Mouse (Mus musculus) midbrain, embryonic 13.5 days (tissue): Measurements from ENCODE around the gene Aen. TPM values are rescaled to one million over a fixed set of nuclear protein-coding genes. Genes with fewer than 3 reads are reported as not detected.

Experiments used
- ATAC-seq: fragments of 200-750 bp; cut with Nextera tagmentation; 2 replicates; pipeline ENCODE4 v1.8.0; 2017; ENCODE audit warnings: mild to moderate bottlenecking, moderate TSS enrichment, moderate library complexity
- H3K27ac ChIP-seq: fragments of 300-500 bp; sonication (generic); 2 replicates; pipeline ENCODE4 v1.5.1; 2015; ENCODE audit warnings: inconsistent platforms, mild to moderate bottlenecking, moderate library complexity
- H3K27me3 ChIP-seq: fragments of 300-500 bp; sonication (generic); 2 replicates; pipeline ENCODE4 v1.6.1; 2015; ENCODE audit warnings: mild to moderate bottlenecking, inconsistent platforms
- H3K36me3 ChIP-seq: fragments of 300-500 bp; sonication (generic); 2 replicates; pipeline ENCODE4 v1.6.1; 2015; ENCODE audit warnings: mild to moderate bottlenecking, inconsistent platforms
- H3K4me1 ChIP-seq: fragments of 300-500 bp; sonication (generic); replicated peaks from 2 replicates; pipeline ENCODE4 v1.6.1; 2015; ENCODE audit warnings: inconsistent platforms
- H3K4me2 ChIP-seq: fragments of 300-500 bp; sonication (generic); replicated peaks from 2 replicates; pipeline ENCODE4 v1.6.1; 2015; ENCODE audit warnings: moderate library complexity, mild to moderate bottlenecking, inconsistent platforms
- H3K4me3 ChIP-seq: fragments of 300-500 bp; sonication (generic); replicated peaks from 2 replicates; pipeline ENCODE4 v1.5.1; 2015; ENCODE audit warnings: mild to moderate bottlenecking, inconsistent platforms
- H3K9ac ChIP-seq: fragments of 300-500 bp; sonication (generic); replicated peaks from 2 replicates; pipeline ENCODE4 v1.6.1; 2015; ENCODE audit warnings: mild to moderate bottlenecking, inconsistent platforms
- H3K9me3 ChIP-seq: fragments of 300-500 bp; sonication (generic); 2 replicates; pipeline ENCODE4 v1.6.1; 2016; ENCODE audit warnings: mild to moderate bottlenecking, inconsistent platforms
- WGBS: fragments of 180-500 bp; shearing (Covaris S2); methylation state at CpG from one replicate; pipeline ENCODE4 v1.1.7; 2015; 5-methylcytosine and 5-hydroxymethylcytosine counted together
- polyA plus RNA-seq: library from polyadenylated mRNA; unstranded; fragments of >200 nt; fragmentation: Nextera tagmentation; extraction: Ambion mirVana; gene quantifications from 2 replicates; pipeline ENCODE4 v1.2.1, GENCODE M21; 2015

Aen gene
- polyA plus RNA-seq, 1 experiment from 2014 or later = 49.9 TPM

GRCm38 (mm10) chr7:78881607-78882468, 13.8 kb upstream of the Aen start:
- no peaks in the 10 kb centered on the region for H3K36me3 ChIP-seq
- 4% methylated on average over 16 of the region's 16 CpGs for WGBS
- peak overlapping the region; percentile 77 for H3K4me2 ChIP-seq
- H3K4me1 ChIP-seq = peaks cover 46% of the 10 kb centered on the region
- no peaks in the 10 kb centered on the region for H3K9me3 ChIP-seq
- no peaks in the 10 kb centered on the region for H3K27me3 ChIP-seq
- peak overlapping the region; percentile 87 for H3K9ac ChIP-seq
- H3K4me3 ChIP-seq = peak overlapping the region; percentile 73
- peak overlapping the region; percentile 92 for H3K27ac ChIP-seq
- ATAC-seq = no peak

GRCm38 (mm10) chr7:78882469-78882837, 13.2 kb upstream of the Aen start:
- no peaks in the 10 kb centered on the region for H3K36me3 ChIP-seq
- peak; percentile 77 for ATAC-seq
- no peaks in the 10 kb centered on the region for H3K9me3 ChIP-seq
- peak overlapping the region; percentile 77 for H3K4me2 ChIP-seq
- H3K4me1 ChIP-seq = peaks cover 53% of the 10 kb centered on the region
- peak overlapping the region; percentile 92 for H3K27ac ChIP-seq
- H3K9ac ChIP-seq = peak overlapping the region; percentile 87
- under 1% methylated on average over 22 of the region's 23 CpGs for WGBS
- H3K4me3 ChIP-seq = peak overlapping the region; percentile 73
- H3K27me3 ChIP-seq = no peaks in the 10 kb centered on the region

- Histone ChIP-seq H3K9me3 (no peaks in the 10 kb centered on the region), H3K36me3 (no peaks in the 10 kb centered on the region), H3K4me1 (peaks cover 60% of the 10 kb centered on the region), H3K27me3 (no peaks in the 10 kb centered on the region), H3K9ac (peak overlapping the region; percentile 87), H3K4me2 (peak overlapping the region; percentile 77), H3K4me3 (peak overlapping the region; percentile 73), H3K27ac (peak overlapping the region; percentile 92)
- ATAC-seq = no peak
- under 1% methylated on average over 34 of the region's 34 CpGs for WGBS
Observed at GRCm38 (mm10) chr7:78883016-78883725, 12.5 kb upstream of the Aen start.

GRCm38 (mm10) chr7:78883726-78884060, 12.0 kb upstream of the Aen start:
- H3K4me1 ChIP-seq = peaks cover 65% of the 10 kb centered on the region
- H3K9ac ChIP-seq = peak overlapping the region; percentile 87
- peak overlapping the region; percentile 73 for H3K4me3 ChIP-seq
- 4% methylated on average over 8 of the region's 8 CpGs for WGBS
- no peak for ATAC-seq
- peaks cover 2% of the 10 kb centered on the region; the same call in 1 of the 2 replicates for H3K36me3 ChIP-seq
- peak overlapping the region; percentile 77 for H3K4me2 ChIP-seq
- H3K27me3 ChIP-seq = no peaks in the 10 kb centered on the region
- no peaks in the 10 kb centered on the region for H3K9me3 ChIP-seq
- peak overlapping the region; percentile 92 for H3K27ac ChIP-seq

- Histone ChIP-seq H3K4me1 (peaks cover 66% of the 10 kb centered on the region), H3K4me3 (peak overlapping the region; percentile 73), H3K27me3 (no peaks in the 10 kb centered on the region), H3K9ac (peak overlapping the region; percentile 70), H3K9me3 (no peaks in the 10 kb centered on the region), H3K27ac (peak overlapping the region; percentile 87), H3K36me3 (peaks cover 2% of the 10 kb centered on the region; the same call in 1 of the 2 replicates), H3K4me2 (peak overlapping the region; percentile 77)
- WGBS = 2% methylated on average over 6 of the region's 6 CpGs
- peak; percentile 51 for ATAC-seq
Observed at GRCm38 (mm10) chr7:78884139-78884538, 11.5 kb upstream of the Aen start.

- H3K9me3 ChIP-seq = no peaks in the 10 kb centered on the region
- peak overlapping the region; percentile 42 for H3K9ac ChIP-seq
- no peak for ATAC-seq
- H3K4me3 ChIP-seq = peak overlapping the region; percentile 73
- peaks cover 2% of the 10 kb centered on the region; the same call in 1 of the 2 replicates for H3K36me3 ChIP-seq
- peak overlapping the region; percentile 77 for H3K4me2 ChIP-seq
- peaks cover 9% of the 10 kb centered on the region; the same call in 1 of the 2 replicates for H3K27me3 ChIP-seq
- peaks cover 67% of the 10 kb centered on the region for H3K4me1 ChIP-seq
- peak overlapping the region; percentile 87 for H3K27ac ChIP-seq
- WGBS = 66% methylated on average over 5 of the region's 5 CpGs
Observed at GRCm38 (mm10) chr7:78885404-78885803, 10.2 kb upstream of the Aen start.

GRCm38 (mm10) chr7:78886496-78886895, 9.2 kb upstream of the Aen start:
- Histone ChIP-seq H3K4me2 (peak overlapping the region; percentile 77), H3K9me3 (no peaks in the 10 kb centered on the region), H3K27me3 (peaks cover 9% of the 10 kb centered on the region; the same call in 1 of the 2 replicates), H3K4me3 (peak overlapping the region; percentile 20), H3K4me1 (peaks cover 60% of the 10 kb centered on the region), H3K36me3 (peaks cover 2% of the 10 kb centered on the region; the same call in 1 of the 2 replicates), H3K27ac (peak overlapping the region; percentile 87), H3K9ac (peak overlapping the region; percentile 42)
- 12% methylated on average over 4 of the region's 4 CpGs for WGBS
- no peak for ATAC-seq

GRCm38 (mm10) chr7:78887431-78887842, 8.2 kb upstream of the Aen start:
- Histone ChIP-seq H3K9ac (peak overlapping the region; percentile 42), H3K4me1 (peaks cover 55% of the 10 kb centered on the region), H3K36me3 (peaks cover 2% of the 10 kb centered on the region; the same call in 1 of the 2 replicates), H3K4me3 (peak overlapping the region; percentile 20), H3K27me3 (peaks cover 9% of the 10 kb centered on the region; the same call in 1 of the 2 replicates), H3K9me3 (no peaks in the 10 kb centered on the region), H3K4me2 (peak overlapping the region; percentile 77), H3K27ac (peak overlapping the region; percentile 87)
- peak; percentile 24 for ATAC-seq
- 44% methylated on average over 9 of the region's 9 CpGs for WGBS

- peaks cover 2% of the 10 kb centered on the region; the same call in 1 of the 2 replicates for H3K36me3 ChIP-seq
- no peak overlapping the region for H3K4me3 ChIP-seq
- WGBS = 2% methylated on average over 16 of the region's 16 CpGs
- peaks cover 13% of the 10 kb centered on the region; the same call in 1 of the 2 replicates for H3K27me3 ChIP-seq
- no peak overlapping the region for H3K9ac ChIP-seq
- no peak overlapping the region for H3K27ac ChIP-seq
- peak; percentile 28; the same call in 1 of the 2 replicates for ATAC-seq
- no peaks in the 10 kb centered on the region for H3K9me3 ChIP-seq
- peaks cover 39% of the 10 kb centered on the region for H3K4me1 ChIP-seq
- no peak overlapping the region for H3K4me2 ChIP-seq
Observed at GRCm38 (mm10) chr7:78890641-78891040, 5.0 kb upstream of the Aen start.

- H3K36me3 ChIP-seq = no peaks in the 10 kb centered on the region
- H3K9me3 ChIP-seq = no peaks in the 10 kb centered on the region
- H3K27ac ChIP-seq = no peak overlapping the region
- H3K4me2 ChIP-seq = no peak overlapping the region
- H3K4me1 ChIP-seq = peaks cover 28% of the 10 kb centered on the region
- no peak overlapping the region for H3K9ac ChIP-seq
- H3K27me3 ChIP-seq = peaks cover 13% of the 10 kb centered on the region; the same call in 1 of the 2 replicates
- WGBS = 89% methylated on average over 10 of the region's 10 CpGs
- no peak for ATAC-seq
- no peak overlapping the region for H3K4me3 ChIP-seq
Observed at GRCm38 (mm10) chr7:78893917-78894316, 1.7 kb upstream of the Aen start.

- peak overlapping the region; percentile 62 for H3K9ac ChIP-seq
- 54% methylated on average over 13 of the region's 13 CpGs for WGBS
- no peaks in the 10 kb centered on the region for H3K36me3 ChIP-seq
- 0 out of 2 replicates have a peak, but pooled peaks cover 4% of the 10 kb centered on the region for H3K27me3 ChIP-seq
- H3K9me3 ChIP-seq = no peaks in the 10 kb centered on the region
- no peak overlapping the region for H3K27ac ChIP-seq
- peaks cover 28% of the 10 kb centered on the region for H3K4me1 ChIP-seq
- H3K4me2 ChIP-seq = peak overlapping the region; percentile 93
- ATAC-seq = no peak
- H3K4me3 ChIP-seq = peak overlapping the region; percentile 89
Observed at GRCm38 (mm10) chr7:78895021-78895652, 517 bp upstream of the Aen start.
